Mouse (Mus musculus) bone marrow, adult 2 months (tissue): Measurements from ENCODE around the gene Zic2.

Experiments used
- CTCF ChIP-seq: fragments of 200-500 bp; IDR thresholded peaks from 2 replicates; pipeline ENCODE4 v1.5.1; 2011; ENCODE audit warnings: low read length, control low read depth; ENCODE audit not compliant: control insufficient read depth, insufficient read depth
- POLR2A ChIP-seq: fragments of 200-500 bp; IDR thresholded peaks from 2 replicates; pipeline ENCODE4 v1.6.1; 2011; ENCODE audit warnings: low read depth, mild to moderate bottlenecking, control low read depth, low read length, borderline replicate concordance; ENCODE audit not compliant: control insufficient read depth

- TF ChIP-seq CTCF = no peak
- TF ChIP-seq POLR2A = no peak
These were observed 12.1 kb downstream of the Zic2 start for GRCm38 (mm10) chr14:122487366-122487765.
